Mouse (Mus musculus): Measurements from ENCODE around the gene Grid1. TPM values are rescaled to one million over a fixed set of nuclear protein-coding genes. Genes with fewer than 3 reads are reported as not detected.

Grid1 gene
- total RNA-seq (2021) (not detected), polyA plus RNA-seq (2012; rRNA removed) (0.03 and 0.04 TPM in 2 replicates)
- long read RNA-seq, result 0 reads

DNA sequence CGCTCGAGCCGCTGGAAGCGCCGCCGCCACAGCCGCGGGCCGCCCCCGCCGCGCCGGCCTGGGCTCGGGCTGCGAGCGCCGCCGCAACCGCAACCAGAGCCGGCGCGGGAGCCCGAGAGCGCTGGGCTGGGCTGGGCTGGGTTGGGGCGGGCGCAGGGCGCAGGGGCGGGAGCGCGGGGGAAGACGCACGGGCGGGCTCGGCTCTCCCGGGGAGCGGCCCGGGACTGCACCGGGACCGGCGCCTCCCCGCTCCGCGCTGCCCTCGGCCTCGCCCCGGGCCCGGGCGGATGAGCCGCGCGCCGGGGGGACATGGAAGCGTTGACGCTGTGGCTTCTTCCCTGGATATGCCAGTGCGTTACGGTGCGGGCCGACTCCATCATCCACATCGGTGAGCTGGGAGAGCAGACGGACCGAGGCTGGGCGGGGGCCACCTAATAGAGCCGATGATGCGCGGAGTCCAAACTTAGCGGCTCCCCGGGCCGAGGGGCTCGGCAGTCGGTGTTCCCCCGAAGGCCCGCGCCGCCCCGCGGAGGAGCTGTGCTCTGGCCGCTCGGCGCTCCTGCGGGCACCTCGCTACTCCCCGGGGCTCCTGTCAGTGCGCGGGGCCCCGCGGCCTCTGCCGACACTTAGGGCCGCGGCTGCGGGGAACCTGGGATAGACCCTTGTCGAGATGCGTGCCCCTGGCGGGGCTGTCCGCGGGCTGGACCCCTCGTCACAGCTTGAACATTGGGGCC is at the start of gene Grid1:
Gene Grid1 (plus strand): TSS at position 190 of the 734 bp plus-strand sequence.
- DNase-seq, result peak in 1 of 2 experiments; percentile 8
- no peak within 1 kb of the TSS for H3K9ac ChIP-seq (ENCODE audit: low read depth, low read length)
- no peaks in the 10 kb centered on the region for H3K79me2 ChIP-seq (replicated peaks; ENCODE audit: control insufficient read depth, insufficient read depth, low read length)
- peak within 1 kb of the TSS; percentile 27; the same call in 1 of the 2 replicates for H3K4me3 ChIP-seq
- H3K36me3 ChIP-seq (ENCODE audit: control insufficient read depth, insufficient read depth, low read length), result no peaks in the 10 kb centered on the region
- H3K27me3 ChIP-seq (ENCODE audit: control insufficient read depth, insufficient read depth, low read length), result peaks cover 31% of the 10 kb centered on the region
- no peaks in the 10 kb centered on the region for H3K4me1 ChIP-seq (ENCODE audit: control insufficient read depth, insufficient read depth, low read length)
- WGBS, result under 1% methylated on average over 90 of the region's 96 CpGs
- TF ChIP-seq POLR2A (IDR thresholded peaks at IDR 0.05; ENCODE audit: insufficient read depth, low read depth, low read length) (no peak), EP300 (IDR thresholded peaks at IDR 0.05; ENCODE audit: insufficient read depth, low read depth, low read length) (no peak), CTCF (IDR thresholded peaks at IDR 0.05) (no peak)
- intact Hi-C loops (cut with DNase I), result no loop called here
- H3K27ac ChIP-seq, result no peak within 1 kb of the TSS

DNA sequence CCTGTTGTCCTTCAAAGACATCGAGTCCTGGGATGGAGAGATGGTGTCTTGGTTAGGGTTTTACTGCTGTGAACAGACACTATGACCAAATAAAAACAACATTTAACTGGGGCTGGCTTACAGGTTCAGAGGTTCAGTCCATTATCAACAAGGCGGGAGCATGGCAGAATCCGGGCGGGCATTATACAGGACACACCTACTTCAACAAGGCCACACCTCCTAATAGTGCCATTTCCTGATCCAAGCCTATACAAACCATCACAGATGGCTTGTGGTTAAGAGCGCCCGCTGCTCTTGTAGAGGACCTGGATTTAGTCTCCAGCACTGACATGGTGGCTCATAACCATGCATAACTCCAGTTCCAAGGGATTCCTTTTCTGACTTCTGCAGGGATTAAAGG is 49.4 kb upstream of the Grid1 start:
- Histone ChIP-seq H3K27ac (no peak overlapping the region), H3K9ac (ENCODE audit: low read depth, low read length) (no peak overlapping the region), H3K36me3 (ENCODE audit: control insufficient read depth, insufficient read depth, low read length) (no peaks in the 10 kb centered on the region), H3K4me3 (no peak overlapping the region), H3K4me1 (ENCODE audit: control insufficient read depth, insufficient read depth, low read length) (no peaks in the 10 kb centered on the region), H3K27me3 (ENCODE audit: control insufficient read depth, insufficient read depth, low read length) (peaks cover 4% of the 10 kb centered on the region; the same call in 1 of the 2 replicates), H3K79me2 (replicated peaks; ENCODE audit: control insufficient read depth, insufficient read depth, low read length) (no peaks in the 10 kb centered on the region)
- TF ChIP-seq CTCF (IDR thresholded peaks at IDR 0.05), result no peak
- TF ChIP-seq POLR2A (IDR thresholded peaks at IDR 0.05; ENCODE audit: insufficient read depth, low read depth, low read length), result no peak
- TF ChIP-seq EP300 (IDR thresholded peaks at IDR 0.05; ENCODE audit: insufficient read depth, low read depth, low read length), result no peak
- intact Hi-C loops (cut with DNase I), result no loop called here
- WGBS, result 82% methylated on average over 6 of the region's 6 CpGs
- no peak for DNase-seq

DNA sequence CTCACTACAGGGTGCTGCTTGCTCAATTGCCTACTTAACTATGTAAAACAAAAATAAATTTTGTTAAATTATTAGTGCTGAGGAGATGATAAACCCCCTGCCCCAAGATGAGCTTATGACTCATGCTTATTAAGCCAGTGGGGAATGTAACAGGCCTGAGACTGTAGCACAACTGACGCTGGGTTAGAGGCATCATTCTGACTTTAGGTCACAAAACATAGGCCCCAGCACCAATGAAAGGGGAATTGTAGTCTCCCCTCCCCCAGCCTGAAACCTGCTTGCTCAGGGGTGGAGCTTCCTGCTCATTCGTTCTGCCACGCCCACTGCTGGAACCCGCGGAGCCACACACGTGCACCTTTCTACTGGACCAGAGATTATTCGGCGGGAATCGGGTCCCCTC is 48.3 kb upstream of the Grid1 start:
- 35% methylated on average over 9 of the region's 9 CpGs for WGBS
- H3K27ac ChIP-seq, result no peak overlapping the region
- peaks cover 4% of the 10 kb centered on the region; the same call in 1 of the 2 replicates for H3K27me3 ChIP-seq (ENCODE audit: control insufficient read depth, insufficient read depth, low read length)
- no peak overlapping the region for H3K4me3 ChIP-seq
- H3K9ac ChIP-seq (ENCODE audit: low read depth, low read length), result no peak overlapping the region
- intact Hi-C loops (cut with DNase I), result no loop called here
- no peaks in the 10 kb centered on the region for H3K4me1 ChIP-seq (ENCODE audit: control insufficient read depth, insufficient read depth, low read length)
- no peak for TF ChIP-seq EP300 (IDR thresholded peaks at IDR 0.05; ENCODE audit: insufficient read depth, low read depth, low read length)
- DNase-seq, result no peak
- no peaks in the 10 kb centered on the region for H3K79me2 ChIP-seq (replicated peaks; ENCODE audit: control insufficient read depth, insufficient read depth, low read length)
- no peaks in the 10 kb centered on the region for H3K36me3 ChIP-seq (ENCODE audit: control insufficient read depth, insufficient read depth, low read length)

DNA sequence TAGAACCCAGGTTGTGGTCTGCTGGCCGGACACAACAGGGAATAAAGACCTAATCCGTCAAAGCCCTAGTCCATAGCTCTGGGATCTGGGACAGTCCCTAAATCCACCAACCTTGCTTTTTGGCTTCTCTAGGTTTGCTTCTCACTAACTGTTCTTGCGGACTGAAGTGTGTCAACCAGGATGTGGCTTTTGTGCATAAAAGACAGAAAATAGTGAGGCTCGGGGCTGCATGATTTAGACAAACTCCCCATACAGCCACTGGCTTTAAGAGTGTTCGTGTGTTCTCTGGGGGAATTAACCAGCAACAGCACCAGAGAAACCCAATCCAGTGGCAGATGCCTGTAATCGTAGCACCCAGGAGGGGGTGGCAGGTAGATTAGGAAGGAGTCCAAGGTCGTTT is 47.8 kb upstream of the Grid1 start:
- DNase-seq, result no peak
- TF ChIP-seq EP300 (IDR thresholded peaks at IDR 0.05; ENCODE audit: insufficient read depth, low read depth, low read length) (no peak), CTCF (IDR thresholded peaks at IDR 0.05) (no peak), POLR2A (IDR thresholded peaks at IDR 0.05; ENCODE audit: insufficient read depth, low read depth, low read length) (no peak)
- H3K4me1 ChIP-seq (ENCODE audit: control insufficient read depth, insufficient read depth, low read length), result no peaks in the 10 kb centered on the region
- no peak overlapping the region for H3K9ac ChIP-seq (ENCODE audit: low read depth, low read length)
- no peak overlapping the region for H3K4me3 ChIP-seq
- intact Hi-C loops (cut with DNase I), result no loop called here
- peaks cover 4% of the 10 kb centered on the region; the same call in 1 of the 2 replicates for H3K27me3 ChIP-seq (ENCODE audit: control insufficient read depth, insufficient read depth, low read length)
- no peaks in the 10 kb centered on the region for H3K36me3 ChIP-seq (ENCODE audit: control insufficient read depth, insufficient read depth, low read length)
- H3K79me2 ChIP-seq (replicated peaks; ENCODE audit: control insufficient read depth, insufficient read depth, low read length), result no peaks in the 10 kb centered on the region
- no peak overlapping the region for H3K27ac ChIP-seq
- 59% methylated on average over 7 of the region's 7 CpGs for WGBS

DNA sequence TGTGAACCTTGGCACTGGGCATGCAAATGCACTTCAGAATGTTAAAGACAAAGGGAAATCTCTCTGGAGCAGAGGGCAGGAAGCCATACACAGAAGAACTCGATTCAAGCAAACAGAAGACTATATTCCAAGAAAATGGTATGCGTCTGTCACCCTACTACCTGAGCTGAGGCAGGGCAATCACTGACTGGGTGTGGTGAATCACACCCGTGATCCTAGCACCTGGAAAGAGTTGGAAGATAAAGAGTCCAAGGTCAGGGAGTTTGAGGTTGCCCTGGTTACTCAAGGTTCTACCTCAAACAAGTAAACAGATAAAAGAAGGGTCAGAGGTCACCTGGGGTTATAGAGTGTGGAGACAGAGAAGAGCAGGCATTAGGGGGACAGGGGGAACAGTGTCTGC is 46.2 kb upstream of the Grid1 start:
- H3K79me2 ChIP-seq (replicated peaks; ENCODE audit: control insufficient read depth, insufficient read depth, low read length), result no peaks in the 10 kb centered on the region
- H3K36me3 ChIP-seq (ENCODE audit: control insufficient read depth, insufficient read depth, low read length), result no peaks in the 10 kb centered on the region
- TF ChIP-seq CTCF (IDR thresholded peaks at IDR 0.05) (no peak), EP300 (IDR thresholded peaks at IDR 0.05; ENCODE audit: insufficient read depth, low read depth, low read length) (no peak), POLR2A (IDR thresholded peaks at IDR 0.05; ENCODE audit: insufficient read depth, low read depth, low read length) (no peak)
- H3K27me3 ChIP-seq (ENCODE audit: control insufficient read depth, insufficient read depth, low read length), result peaks cover 4% of the 10 kb centered on the region; the same call in 1 of the 2 replicates
- intact Hi-C loops (cut with DNase I), result no loop called here
- 75% methylated on average over 3 of the region's 3 CpGs for WGBS
- no peak for DNase-seq
- no peaks in the 10 kb centered on the region for H3K4me1 ChIP-seq (ENCODE audit: control insufficient read depth, insufficient read depth, low read length)
- no peak overlapping the region for H3K9ac ChIP-seq (ENCODE audit: low read depth, low read length)
- no peak overlapping the region for H3K4me3 ChIP-seq
- H3K27ac ChIP-seq, result no peak overlapping the region

DNA sequence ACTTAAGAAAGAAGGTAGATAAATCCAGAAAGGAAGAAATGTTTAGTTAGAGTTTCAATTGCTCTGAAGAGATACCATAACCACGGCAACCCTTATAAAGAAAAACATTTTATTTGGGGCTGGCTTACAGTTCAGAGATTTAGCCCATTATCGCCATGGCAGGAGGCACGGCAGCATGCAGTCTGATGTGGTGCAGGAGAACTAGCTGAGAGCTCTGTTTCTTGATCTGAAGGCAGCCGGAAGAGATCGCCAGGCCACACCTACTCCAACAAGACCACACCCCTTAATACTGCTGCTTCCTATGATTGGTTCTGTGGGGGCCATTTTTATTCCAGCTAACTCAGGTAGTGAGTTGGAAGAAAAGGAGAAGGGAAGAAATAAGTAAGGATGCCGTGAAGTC is 45.7 kb upstream of the Grid1 start:
- intact Hi-C loops (cut with DNase I), result no loop called here
- 71% methylated on average over 6 of the region's 6 CpGs for WGBS
- no peak overlapping the region for H3K27ac ChIP-seq
- H3K4me3 ChIP-seq, result no peak overlapping the region
- peaks cover 4% of the 10 kb centered on the region; the same call in 1 of the 2 replicates for H3K27me3 ChIP-seq (ENCODE audit: control insufficient read depth, insufficient read depth, low read length)
- H3K4me1 ChIP-seq (ENCODE audit: control insufficient read depth, insufficient read depth, low read length), result no peaks in the 10 kb centered on the region
- no peak for DNase-seq
- H3K79me2 ChIP-seq (replicated peaks; ENCODE audit: control insufficient read depth, insufficient read depth, low read length), result no peaks in the 10 kb centered on the region
- H3K36me3 ChIP-seq (ENCODE audit: control insufficient read depth, insufficient read depth, low read length), result no peaks in the 10 kb centered on the region
- no peak for TF ChIP-seq EP300 (IDR thresholded peaks at IDR 0.05; ENCODE audit: insufficient read depth, low read depth, low read length)
- no peak for TF ChIP-seq CTCF (IDR thresholded peaks at IDR 0.05)
- no peak for TF ChIP-seq POLR2A (IDR thresholded peaks at IDR 0.05; ENCODE audit: insufficient read depth, low read depth, low read length)
- no peak overlapping the region for H3K9ac ChIP-seq (ENCODE audit: low read depth, low read length)
